Mouse (Mus musculus) liver, embryonic 16.5 days (tissue): Measurements from ENCODE around the gene Maco1. TPM values are rescaled to one million over a fixed set of nuclear protein-coding genes. Genes with fewer than 3 reads are reported as not detected.

ENCODE experiments used
- ATAC-seq: fragments of 200-750 bp; cut with Nextera tagmentation; 2 replicates; pipeline ENCODE4 v1.8.0; 2017; ENCODE audit warnings: low read depth, mild to moderate bottlenecking, moderate number of reproducible peaks, moderate library complexity
- H3K27ac ChIP-seq: fragments of 300-500 bp; sonication (generic); 2 replicates; pipeline ENCODE4 v1.5.1; 2014; ENCODE audit warnings: mild to moderate bottlenecking, low read length
- H3K27me3 ChIP-seq: fragments of 300-500 bp; sonication (generic); 2 replicates; pipeline ENCODE4 v1.6.1; 2014; ENCODE audit warnings: low read depth, low read length, mixed read lengths; ENCODE audit not compliant: control insufficient read depth, insufficient read depth
- H3K36me3 ChIP-seq: fragments of 300-500 bp; sonication (generic); 2 replicates; pipeline ENCODE4 v1.6.1; 2014; ENCODE audit warnings: mild to moderate bottlenecking; ENCODE audit not compliant: control insufficient read depth, insufficient read depth
- H3K4me1 ChIP-seq: fragments of 300-500 bp; sonication (generic); 2 replicates; pipeline ENCODE4 v1.6.1; 2014; ENCODE audit warnings: low read depth, low read length, mixed read lengths; ENCODE audit not compliant: control insufficient read depth
- H3K4me2 ChIP-seq: fragments of 300-500 bp; sonication (generic); 2 replicates; pipeline ENCODE4 v1.6.1; 2014; ENCODE audit warnings: low read depth, low read length, mixed read lengths
- H3K4me3 ChIP-seq: fragments of 300-500 bp; sonication (generic); 2 replicates; pipeline ENCODE4 v1.5.1; 2014; ENCODE audit warnings: low read depth, mild to moderate bottlenecking, low read length
- H3K9ac ChIP-seq: fragments of 300-500 bp; sonication (generic); 2 replicates; pipeline ENCODE4 v1.6.1; 2014; ENCODE audit warnings: low read depth, low read length
- H3K9me3 ChIP-seq: fragments of 300-500 bp; sonication (generic); replicated peaks from 2 replicates; pipeline ENCODE4 v1.6.1; 2016; ENCODE audit warnings: low read length; ENCODE audit not compliant: control insufficient read depth
- WGBS: fragments of 180-500 bp; shearing (Covaris S2); extraction: QIAGEN DNeasy Blood & Tissue Kit; methylation state at CpG from one replicate; pipeline ENCODE4 v1.1.7; 2014; ENCODE audit not compliant: insufficient replicate concordance; 5-methylcytosine and 5-hydroxymethylcytosine counted together
- polyA plus RNA-seq: library from polyadenylated mRNA; unstranded; fragments of >200 nt; fragmentation: Nextera tagmentation; extraction: Ambion mirVana; gene quantifications from 2 replicates; pipeline ENCODE4 v1.2.1, GENCODE M21; 2015

The Maco1 gene
- polyA plus RNA-seq, 1 experiment from 2014 or later: 16.8 TPM

GRCm38 (mm10) chr4:134817706-134818105 is 35.4 kb downstream of the Maco1 start:
- Histone ChIP-seq H3K27me3 (no peaks in the 10 kb centered on the region), H3K4me1 (no peaks in the 10 kb centered on the region; the same call in 1 of the 2 replicates), H3K9me3 (no peaks in the 10 kb centered on the region), H3K4me3 (no peak overlapping the region), H3K9ac (no peak overlapping the region), H3K27ac (no peak overlapping the region), H3K36me3 (peaks cover 4% of the 10 kb centered on the region; the same call in 1 of the 2 replicates), H3K4me2 (no peak overlapping the region)
- 63% methylated on average over 4 of the region's 4 CpGs for WGBS
- no peak for ATAC-seq

GRCm38 (mm10) chr4:134814229-134814571 is 38.9 kb downstream of the Maco1 start:
- Histone ChIP-seq H3K9me3 (no peaks in the 10 kb centered on the region), H3K9ac (no peak overlapping the region), H3K4me3 (no peak overlapping the region), H3K27ac (no peak overlapping the region), H3K36me3 (peaks cover 36% of the 10 kb centered on the region), H3K27me3 (no peaks in the 10 kb centered on the region), H3K4me1 (no peaks in the 10 kb centered on the region; the same call in 1 of the 2 replicates), H3K4me2 (no peak overlapping the region)
- peak; percentile 60 for ATAC-seq
- WGBS: 84% methylated on average over 4 of the region's 4 CpGs

- H3K9me3 ChIP-seq: no peaks in the 10 kb centered on the region
- peak; percentile 41; the same call in 1 of the 2 replicates for ATAC-seq
- no peak overlapping the region for H3K4me3 ChIP-seq
- H3K4me1 ChIP-seq: no peaks in the 10 kb centered on the region; the same call in 1 of the 2 replicates
- H3K27ac ChIP-seq: no peak overlapping the region
- peaks cover 40% of the 10 kb centered on the region for H3K36me3 ChIP-seq
- WGBS: 88% methylated on average over 17 of the region's 17 CpGs
- H3K27me3 ChIP-seq: no peaks in the 10 kb centered on the region
- H3K9ac ChIP-seq: no peak overlapping the region
- no peak overlapping the region for H3K4me2 ChIP-seq
Measured at GRCm38 (mm10) chr4:134813406-134814228, 39.5 kb downstream of the Maco1 start.

DNA sequence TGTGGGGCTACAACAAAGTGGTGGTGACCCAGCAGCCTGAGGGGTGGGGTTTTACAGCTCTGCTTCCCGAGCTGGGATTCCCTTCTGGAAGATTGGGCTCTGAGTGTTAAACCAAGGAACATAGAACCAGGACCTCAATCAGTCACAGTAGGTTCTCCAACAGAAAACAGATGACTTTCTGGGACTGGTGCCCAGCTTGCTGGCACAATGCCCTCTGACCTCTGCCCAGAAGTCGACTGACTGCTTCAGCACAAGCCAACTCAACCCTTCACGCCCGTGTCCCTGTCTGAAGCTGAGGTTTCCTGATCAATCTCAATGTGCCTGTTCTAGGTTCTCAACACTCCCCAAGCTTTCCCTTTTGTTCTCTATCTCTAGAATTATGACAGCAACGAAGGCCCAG is 48.4 kb downstream of the Maco1 start:
- Histone ChIP-seq H3K4me3 (no peak overlapping the region), H3K27me3 (no peaks in the 10 kb centered on the region), H3K9me3 (no peaks in the 10 kb centered on the region), H3K9ac (no peak overlapping the region), H3K27ac (no peak overlapping the region), H3K4me1 (no peaks in the 10 kb centered on the region), H3K36me3 (peaks cover 54% of the 10 kb centered on the region), H3K4me2 (no peak overlapping the region)
- no peak for ATAC-seq
- 82% methylated on average over 5 of the region's 5 CpGs for WGBS

DNA sequence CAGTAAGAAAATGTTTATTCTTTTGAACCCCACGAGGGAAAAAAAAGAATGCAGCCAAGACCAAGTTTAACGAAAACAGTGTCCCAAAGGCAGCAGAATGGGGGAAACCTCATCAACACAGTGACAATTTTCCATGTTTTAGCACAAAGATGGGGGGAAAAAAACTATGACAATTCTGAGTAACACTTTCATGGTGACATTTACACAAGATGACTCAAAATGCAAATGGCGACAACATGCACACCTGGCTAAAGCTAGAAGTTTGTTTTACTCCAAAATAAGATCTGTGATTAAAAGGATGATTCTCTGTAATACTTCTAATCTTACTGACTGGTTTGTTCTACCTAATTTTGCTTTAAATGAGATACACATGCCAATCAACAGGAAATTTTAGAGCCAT is 50.4 kb downstream of the Maco1 start:
- 74% methylated on average over 3 of the region's 3 CpGs for WGBS
- H3K4me1 ChIP-seq: no peaks in the 10 kb centered on the region
- no peak overlapping the region for H3K9ac ChIP-seq
- no peak overlapping the region for H3K27ac ChIP-seq
- H3K9me3 ChIP-seq: no peaks in the 10 kb centered on the region
- no peak for ATAC-seq
- H3K36me3 ChIP-seq: peaks cover 37% of the 10 kb centered on the region
- H3K4me2 ChIP-seq: no peak overlapping the region
- no peaks in the 10 kb centered on the region for H3K27me3 ChIP-seq
- H3K4me3 ChIP-seq: no peak overlapping the region

DNA sequence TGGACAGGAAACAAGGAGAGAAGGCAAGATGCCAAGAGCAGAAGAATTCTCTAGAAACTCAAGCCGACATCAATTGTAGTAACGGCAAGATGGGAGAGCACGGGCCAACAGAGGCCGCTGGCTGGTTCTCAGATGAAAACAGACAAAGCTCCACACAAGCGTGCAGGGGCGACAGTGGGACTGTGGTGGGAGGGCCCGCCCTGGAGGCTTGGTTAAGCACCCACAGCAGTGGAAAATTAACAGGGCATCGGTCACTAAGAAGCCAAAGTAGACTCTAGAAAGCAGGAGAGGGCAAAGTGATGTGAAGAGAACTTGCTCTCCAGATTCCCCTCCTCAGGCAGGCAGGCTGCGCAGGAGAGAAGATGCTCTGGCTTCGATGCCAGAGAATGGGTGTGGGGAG is 51.0 kb downstream of the Maco1 start:
- H3K4me3 ChIP-seq: no peak overlapping the region
- no peak overlapping the region for H3K27ac ChIP-seq
- H3K36me3 ChIP-seq: peaks cover 37% of the 10 kb centered on the region
- H3K4me1 ChIP-seq: no peaks in the 10 kb centered on the region; the same call in 1 of the 2 replicates
- no peaks in the 10 kb centered on the region for H3K9me3 ChIP-seq
- H3K9ac ChIP-seq: no peak overlapping the region
- WGBS: 90% methylated on average over 10 of the region's 10 CpGs
- no peak for ATAC-seq
- H3K27me3 ChIP-seq: no peaks in the 10 kb centered on the region
- H3K4me2 ChIP-seq: no peak overlapping the region

DNA sequence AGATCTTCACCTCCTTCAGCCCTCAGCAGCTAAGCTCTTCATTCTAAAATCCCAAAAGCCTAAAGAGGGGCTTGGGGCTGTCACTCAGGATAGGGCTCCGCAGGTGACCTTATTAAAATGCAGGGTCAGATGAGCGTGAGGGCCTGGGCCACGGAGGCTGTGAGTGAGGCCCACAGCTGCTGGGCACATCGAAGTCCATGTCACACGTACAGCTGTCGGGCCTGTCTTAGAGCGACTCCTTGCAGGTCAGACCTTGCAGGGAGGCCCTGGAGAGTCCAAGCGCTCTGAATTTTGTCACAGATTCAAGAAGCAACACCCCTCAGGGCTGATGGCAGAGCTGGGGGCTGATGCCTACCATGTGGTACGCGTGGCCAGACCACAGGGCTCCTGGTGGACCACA is 52.5 kb downstream of the Maco1 start:
- no peak for ATAC-seq
- peaks cover 8% of the 10 kb centered on the region for H3K4me1 ChIP-seq
- WGBS: 81% methylated on average over 10 of the region's 10 CpGs
- H3K4me2 ChIP-seq: no peak overlapping the region
- H3K27me3 ChIP-seq: no peaks in the 10 kb centered on the region
- H3K9me3 ChIP-seq: no peaks in the 10 kb centered on the region
- H3K27ac ChIP-seq: no peak overlapping the region
- no peak overlapping the region for H3K9ac ChIP-seq
- H3K4me3 ChIP-seq: no peak overlapping the region
- peaks cover 26% of the 10 kb centered on the region for H3K36me3 ChIP-seq

- 72% methylated on average over 8 of the region's 8 CpGs for WGBS
- H3K27ac ChIP-seq: no peak overlapping the region
- no peaks in the 10 kb centered on the region for H3K9me3 ChIP-seq
- no peaks in the 10 kb centered on the region for H3K27me3 ChIP-seq
- ATAC-seq: no peak
- H3K9ac ChIP-seq: no peak overlapping the region
- H3K4me3 ChIP-seq: no peak overlapping the region
- H3K36me3 ChIP-seq: peaks cover 20% of the 10 kb centered on the region
- no peak overlapping the region for H3K4me2 ChIP-seq
- peaks cover 8% of the 10 kb centered on the region for H3K4me1 ChIP-seq
Measured at GRCm38 (mm10) chr4:134800098-134800497, 53.0 kb downstream of the Maco1 start.

GRCm38 (mm10) chr4:134799272-134799671 is 53.9 kb downstream of the Maco1 start:
- no peak overlapping the region for H3K4me2 ChIP-seq
- no peak overlapping the region for H3K27ac ChIP-seq
- peaks cover 8% of the 10 kb centered on the region for H3K4me1 ChIP-seq
- peaks cover 15% of the 10 kb centered on the region for H3K36me3 ChIP-seq
- H3K9ac ChIP-seq: no peak overlapping the region
- no peak overlapping the region for H3K4me3 ChIP-seq
- no peaks in the 10 kb centered on the region for H3K27me3 ChIP-seq
- WGBS: 4% methylated on average over 4 of the region's 4 CpGs
- no peaks in the 10 kb centered on the region for H3K9me3 ChIP-seq
- ATAC-seq: peak; percentile 56
